Mouse (Mus musculus): ENCODE results near the gene Spata31d1b. TPM values are rescaled to one million over a fixed set of nuclear protein-coding genes. Genes with fewer than 3 reads are reported as not detected.

The Spata31d1b gene
- polyA plus RNA-seq, 1 experiment from 2014 or later = not detected

DNA sequence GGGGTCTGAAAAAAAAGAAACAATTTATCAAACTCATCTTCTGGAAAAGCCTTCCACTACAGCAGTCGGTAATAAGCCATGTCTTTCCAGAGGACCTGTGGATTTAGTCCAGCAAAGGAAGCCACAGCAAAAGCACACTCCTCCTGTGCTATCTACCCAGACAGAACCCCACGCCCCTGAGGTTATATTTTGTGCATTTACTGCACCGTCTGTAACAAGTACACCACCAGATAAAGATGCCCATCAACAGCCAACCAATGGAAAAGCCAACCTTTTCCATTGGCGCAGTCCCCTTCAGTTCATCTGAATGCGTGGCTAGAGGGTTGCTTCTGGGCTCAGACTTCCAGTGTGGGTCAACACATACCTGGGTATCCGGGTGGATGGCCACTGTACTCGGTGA is 50.7 kb downstream of the Spata31d1b start:
- DNase-seq (ENCODE audit: low spot score) = no peak
- Histone ChIP-seq H3K4me2 (replicated peaks) (no peak overlapping the region), H3K9me3 (ENCODE audit: control insufficient read depth, low read length) (no peaks in the 10 kb centered on the region), H3K27ac (no peak overlapping the region), H3K27me3 (ENCODE audit: control insufficient read depth, insufficient read depth, low read length) (no peaks in the 10 kb centered on the region), H3K4me3 (replicated peaks; ENCODE audit: low read length) (no peak overlapping the region), H3K9ac (no peak overlapping the region), H3K36me3 (replicated peaks; ENCODE audit: control insufficient read depth, insufficient read depth) (peaks cover 43% of the 10 kb centered on the region), H3K4me1 (replicated peaks; ENCODE audit: control insufficient read depth, insufficient read depth, low read length) (peaks cover 17% of the 10 kb centered on the region; the same call in 1 of the 2 replicates)
- ATAC-seq (ENCODE audit: low FRiP score) = no peak
- WGBS = 93% methylated on average over 7 of the region's 7 CpGs

DNA sequence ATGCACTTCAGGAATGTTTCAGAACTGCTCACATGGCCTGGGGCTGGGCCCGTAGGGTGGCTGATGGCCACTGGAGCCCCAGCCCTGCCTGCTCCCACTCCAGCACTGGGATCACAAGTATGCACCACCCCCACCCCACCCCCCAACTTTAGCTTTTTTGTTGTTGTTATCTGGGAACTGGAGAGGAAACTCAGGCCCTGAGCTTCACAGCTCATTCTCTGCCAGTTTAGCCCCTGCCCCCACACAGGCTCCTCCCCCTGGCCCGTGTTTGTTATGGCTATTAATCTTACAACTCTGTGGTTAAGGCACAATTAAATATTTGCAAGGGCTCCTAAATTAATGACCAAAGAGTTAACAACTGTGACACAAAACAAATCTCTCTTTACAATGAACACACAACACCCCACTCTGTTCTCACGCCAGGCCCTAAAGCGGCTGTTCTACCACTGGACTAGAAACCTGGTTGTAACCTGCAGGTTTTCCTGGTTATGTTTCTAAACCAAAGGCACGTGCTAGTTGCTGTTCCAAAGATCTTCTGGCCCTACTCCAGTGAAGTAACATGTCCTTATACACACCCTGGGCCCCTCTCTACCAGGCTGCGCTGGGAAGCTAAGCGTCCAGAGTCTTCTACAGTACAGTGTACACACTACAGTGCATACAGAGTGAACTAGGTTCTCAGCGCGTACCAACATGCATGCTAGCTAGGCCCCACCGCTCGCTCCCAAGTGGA is 54.9 kb downstream of the Spata31d1b start:
- WGBS = 69% methylated on average over 11 of the region's 11 CpGs
- Histone ChIP-seq H3K4me2 (replicated peaks) (peak overlapping the region; percentile 75), H3K27ac (no peak overlapping the region), H3K4me1 (replicated peaks; ENCODE audit: control insufficient read depth, insufficient read depth, low read length) (peaks cover 33% of the 10 kb centered on the region), H3K27me3 (ENCODE audit: control insufficient read depth, insufficient read depth, low read length) (no peaks in the 10 kb centered on the region), H3K9ac (no peak overlapping the region), H3K36me3 (replicated peaks; ENCODE audit: control insufficient read depth, insufficient read depth) (peaks cover 5% of the 10 kb centered on the region), H3K9me3 (ENCODE audit: control insufficient read depth, low read length) (no peaks in the 10 kb centered on the region), H3K4me3 (replicated peaks; ENCODE audit: low read length) (no peak overlapping the region)
- DNase-seq (ENCODE audit: low spot score) (no peak), ATAC-seq (ENCODE audit: low FRiP score) (no peak)

DNA sequence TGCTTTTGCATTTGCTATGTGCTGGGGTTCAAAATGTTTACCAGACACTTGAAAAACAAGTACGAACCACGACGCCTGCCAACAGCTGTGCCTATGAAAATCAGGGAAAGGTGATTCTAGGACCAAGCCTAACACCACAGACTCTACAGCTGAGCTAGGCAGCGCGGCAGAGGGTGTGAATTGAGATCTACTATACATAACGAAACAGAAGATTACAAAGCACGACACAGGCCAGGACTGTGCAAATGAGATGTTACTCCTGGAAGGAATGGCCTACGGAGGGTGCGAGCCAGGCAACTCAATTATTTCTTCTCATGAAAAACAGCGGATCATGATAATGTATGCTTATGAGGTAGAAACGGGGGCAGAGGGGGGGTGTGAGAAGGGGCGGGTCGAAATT is 56.4 kb downstream of the Spata31d1b start:
- no peak overlapping the region for H3K27ac ChIP-seq
- H3K27me3 ChIP-seq (ENCODE audit: control insufficient read depth, insufficient read depth, low read length) = no peaks in the 10 kb centered on the region
- peak overlapping the region; percentile 65 for H3K9ac ChIP-seq
- H3K9me3 ChIP-seq (ENCODE audit: control insufficient read depth, low read length) = no peaks in the 10 kb centered on the region
- H3K4me2 ChIP-seq (replicated peaks) = peak overlapping the region; percentile 75
- WGBS = 39% methylated on average over 13 of the region's 13 CpGs
- no peak for DNase-seq (ENCODE audit: low spot score)
- ATAC-seq (ENCODE audit: low FRiP score) = no peak
- H3K4me3 ChIP-seq (replicated peaks; ENCODE audit: low read length) = peak overlapping the region; percentile 53
- H3K36me3 ChIP-seq (replicated peaks; ENCODE audit: control insufficient read depth, insufficient read depth) = peaks cover 14% of the 10 kb centered on the region; the same call in 1 of the 2 replicates
- peaks cover 33% of the 10 kb centered on the region for H3K4me1 ChIP-seq (replicated peaks; ENCODE audit: control insufficient read depth, insufficient read depth, low read length)

Other genes with a start within 250 kb of the Spata31d1b start
- 100 and 109 TPM in 2 replicates for gene Agtpbp1, start 127.1 kb upstream of the Spata31d1b start, polyA plus RNA-seq (2014; fragmentation: Nextera tagmentation; extraction: Ambion mirVana)
- gene Naa35, start 127.0 kb upstream of the Spata31d1b start, polyA plus RNA-seq (2014; fragmentation: Nextera tagmentation; extraction: Ambion mirVana) = 119 and 124 TPM in 2 replicates
- 25.3 and 29.7 TPM in 2 replicates for gene Golm1, start 36.5 kb upstream of the Spata31d1b start, polyA plus RNA-seq (2014; fragmentation: Nextera tagmentation; extraction: Ambion mirVana)
- gene 4921517D22Rik, start 18.2 kb upstream of the Spata31d1b start, polyA plus RNA-seq (2014; fragmentation: Nextera tagmentation; extraction: Ambion mirVana) = not detected in 2 replicates
- gene Spata31d1a, start 2.0 kb upstream of the Spata31d1b start, polyA plus RNA-seq (2014; fragmentation: Nextera tagmentation; extraction: Ambion mirVana) = 0.05 and 0.16 TPM in 2 replicates
- 0.09 TPM in 1 of 2 replicates, not detected in the other for gene Spata31d1d, start 19.5 kb downstream of the Spata31d1b start, polyA plus RNA-seq (2014; fragmentation: Nextera tagmentation; extraction: Ambion mirVana)
- 0.11 and 0.93 TPM in 2 replicates for gene 1700014D04Rik, start 34.5 kb downstream of the Spata31d1b start, polyA plus RNA-seq (2014; fragmentation: Nextera tagmentation; extraction: Ambion mirVana)
- 185 and 197 TPM in 2 replicates for gene Isca1, start 57.5 kb downstream of the Spata31d1b start, polyA plus RNA-seq (2014; fragmentation: Nextera tagmentation; extraction: Ambion mirVana)
- not detected in 2 replicates for gene Gm49354, start 70.0 kb downstream of the Spata31d1b start, polyA plus RNA-seq (2014; fragmentation: Nextera tagmentation; extraction: Ambion mirVana)
- 42.8 and 43.1 TPM in 2 replicates for gene Tut7, start 110.9 kb downstream of the Spata31d1b start, polyA plus RNA-seq (2014; fragmentation: Nextera tagmentation; extraction: Ambion mirVana)

Data from hindbrain, embryonic 14.5 days (tissue).